Mouse (Mus musculus) effector memory CD4-positive, alpha-beta T cell, adult 5 months (primary cell): ENCODE measurements around the gene Mrpl40. TPM values are rescaled to one million over a fixed set of nuclear protein-coding genes. Genes with fewer than 3 reads are reported as not detected.

Source experiments
- polyA plus RNA-seq: library from polyadenylated mRNA; unstranded; fragments of 100-300 nt; shearing (Covaris generic); gene quantifications from one replicate; pipeline ENCODE4 v1.2.1, GENCODE M21; 2017

Gene Mrpl40
- polyA plus RNA-seq = 36.9 TPM

DNA sequence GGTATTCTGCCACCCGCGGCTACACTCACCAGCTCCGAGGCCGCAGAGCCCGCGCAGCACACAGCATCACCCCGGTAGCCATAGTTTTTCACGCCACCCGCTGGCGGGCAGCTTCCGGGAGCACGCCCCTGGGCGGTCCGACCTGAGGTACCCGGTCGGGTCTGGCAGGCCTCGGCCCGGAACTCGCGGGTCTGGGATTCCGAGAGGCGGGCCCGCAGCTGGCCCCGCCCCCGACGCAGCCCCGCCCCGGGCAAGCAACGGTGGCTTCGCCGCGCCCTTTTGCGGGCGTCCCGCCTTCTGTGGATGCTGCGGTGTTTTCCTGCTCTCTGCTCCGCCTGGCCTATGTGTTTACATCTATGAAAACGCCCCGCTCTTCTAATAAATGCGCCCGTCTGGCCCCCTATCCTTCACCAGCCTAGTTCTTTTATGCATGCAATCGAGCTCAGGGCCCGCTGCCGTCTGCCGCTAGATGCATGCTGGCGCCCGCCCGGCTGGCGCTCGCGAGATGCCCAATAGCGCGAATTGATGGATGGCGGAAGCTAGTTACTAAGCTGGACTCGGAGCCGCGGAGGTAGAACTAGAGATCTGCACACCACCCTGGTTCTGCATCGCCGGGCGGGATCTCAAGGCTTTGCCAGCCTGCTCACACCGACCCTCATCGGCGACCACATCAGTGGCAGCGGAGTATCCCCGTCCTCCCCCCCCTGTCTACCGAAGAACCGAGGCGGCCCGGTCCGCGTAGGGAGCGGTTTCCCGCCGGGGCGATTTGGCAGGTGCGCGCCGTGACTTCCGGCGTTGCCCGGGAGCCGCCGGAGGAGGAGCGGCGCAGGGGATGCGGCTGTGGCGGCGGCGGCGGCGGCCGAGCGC is at the start of gene Mrpl40, which contains the start of gene Hira:
Mrpl40 (minus strand) TSS at position 421 of the 867 bp plus-strand sequence.
Hira (plus strand) TSS at position 596 of the 867 bp plus-strand sequence.

DNA sequence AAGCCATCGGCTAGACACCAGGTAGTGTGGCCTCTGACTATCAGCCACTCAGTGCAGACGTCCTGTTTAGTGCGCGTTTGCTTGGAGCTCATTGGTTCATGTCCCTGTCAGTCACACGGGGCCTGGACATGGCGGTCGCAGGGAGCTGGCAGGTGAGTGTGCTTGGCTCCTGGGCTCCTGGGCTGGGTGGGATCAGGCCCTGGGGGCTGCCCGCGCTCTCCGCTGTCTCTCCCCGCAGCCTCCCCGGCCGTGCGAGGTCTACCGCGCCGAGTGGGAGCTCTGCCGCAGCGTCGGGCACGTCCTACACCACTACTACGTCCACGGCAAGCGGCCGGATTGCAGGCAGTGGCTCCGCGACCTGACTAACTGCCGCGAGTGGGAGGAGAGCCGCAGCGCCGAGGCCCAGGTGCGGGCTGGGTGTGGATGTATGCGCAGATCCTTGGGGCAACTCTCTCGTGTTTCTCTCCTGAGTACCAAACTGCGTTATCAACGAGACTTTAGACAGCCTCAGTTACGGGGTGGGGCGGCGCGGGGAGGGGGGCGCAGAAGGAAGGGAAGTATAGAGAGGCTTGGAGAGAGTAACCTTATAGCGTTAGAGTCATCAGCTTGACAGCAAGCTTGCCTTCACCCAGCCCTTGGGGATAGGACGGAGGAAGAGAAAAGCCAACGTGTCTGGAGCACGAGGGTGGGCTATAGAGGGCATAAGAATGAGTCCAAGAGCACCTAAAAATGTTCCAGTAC is 40.0 kb downstream of the Mrpl40 start, which contains the start of the genes 2510002D24Rik and Gm28539:
2510002D24Rik (plus strand) TSS at position 111 of the 741 bp plus-strand sequence.
Gm28539 (plus strand) TSS at position 117 of the 741 bp plus-strand sequence.

Other genes with a start within 250 kb of the Mrpl40 start
- gene Sept5, start 246.9 kb downstream of the Mrpl40 start, polyA plus RNA-seq = 0.46 TPM
- gene Cldn5, start 100.0 kb downstream of the Mrpl40 start, polyA plus RNA-seq = not detected
- 110 TPM for gene Ufd1, start 65.1 kb downstream of the Mrpl40 start, polyA plus RNA-seq
- gene Cdc45, start 64.9 kb downstream of the Mrpl40 start, polyA plus RNA-seq = 2.9 TPM
- gene 2510002D24Rik, start 40.3 kb downstream of the Mrpl40 start, polyA plus RNA-seq = 62.3 TPM
- 1.4 TPM for gene Gm28539, start 40.3 kb downstream of the Mrpl40 start, polyA plus RNA-seq
- gene Hira, start 175 bp upstream of the Mrpl40 start, polyA plus RNA-seq = 16.2 TPM